Mouse (Mus musculus): ENCODE results near the gene Mvb12b.

The Mvb12b gene

GRCm38 (mm10) chr2:33795716-33796472 lies 91.9 kb downstream of the Mvb12b start:
- H3K27me3 ChIP-seq (ENCODE audit: insufficient read depth, low read length) = no peaks in the 10 kb centered on the region
- no peaks in the 10 kb centered on the region for H3K36me3 ChIP-seq (ENCODE audit: insufficient read depth, low read length)

DNA sequence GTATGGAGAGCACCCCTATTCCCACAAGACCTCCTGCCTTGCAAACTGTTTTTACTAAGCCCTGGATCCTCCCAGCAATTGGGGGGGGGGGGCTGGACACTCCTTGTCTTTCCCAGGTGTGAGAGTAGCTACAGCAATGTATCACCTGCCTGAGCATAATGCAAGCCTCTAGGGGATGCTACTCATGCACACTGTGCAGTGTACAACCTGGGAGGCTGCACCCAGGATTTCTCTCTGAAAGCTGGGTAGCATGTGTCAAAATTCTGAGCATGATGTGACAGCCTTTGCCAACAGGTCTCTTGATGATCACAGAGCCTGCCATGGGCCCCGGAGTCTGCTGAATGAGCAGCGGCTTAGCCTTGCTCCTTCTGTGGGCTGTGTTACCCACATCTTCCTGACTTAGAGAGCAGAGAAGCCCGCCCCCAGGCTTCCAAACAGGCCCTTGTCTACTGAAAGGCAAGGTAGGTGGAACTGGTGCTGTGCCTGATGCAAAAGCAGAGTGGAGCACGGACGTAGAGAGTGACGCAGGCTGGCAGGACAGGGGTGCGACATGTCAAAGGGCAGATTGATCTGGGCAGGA lies 92.7 kb downstream of the Mvb12b start:
- H3K27me3 ChIP-seq (ENCODE audit: insufficient read depth, low read length) = no peaks in the 10 kb centered on the region
- H3K4me3 ChIP-seq (replicated peaks; ENCODE audit: low read length) = no peak overlapping the region
- no peaks in the 10 kb centered on the region for H3K36me3 ChIP-seq (ENCODE audit: insufficient read depth, low read length)
- TF ChIP-seq NANOG (IDR thresholded peaks at IDR 0.05; ENCODE audit: borderline replicate concordance, low read length) (no peak), POU5F1 (IDR thresholded peaks at IDR 0.05; ENCODE audit: borderline replicate concordance, low read length) (no peak), CTCF (conservative IDR thresholded peaks at IDR 0.05; ENCODE audit: low read length) (no peak)
- H3K4me1 ChIP-seq (replicated peaks; ENCODE audit: low read depth, low read length) = peaks cover 16% of the 10 kb centered on the region
- no peaks in the 10 kb centered on the region for H3K9me3 ChIP-seq (ENCODE audit: low read length)

More at GRCm38 (mm10) chr2:33795716-33796472, 91.9 kb downstream of the Mvb12b start:
- Histone ChIP-seq H3K4me1 (replicated peaks; ENCODE audit: low read depth, low read length) (peaks cover 14% of the 10 kb centered on the region), H3K4me3 (replicated peaks; ENCODE audit: low read length) (no peak overlapping the region), H3K9me3 (ENCODE audit: low read length) (no peaks in the 10 kb centered on the region)
- no peak for TF ChIP-seq NANOG (IDR thresholded peaks at IDR 0.05; ENCODE audit: borderline replicate concordance, low read length)
- no peak for TF ChIP-seq POU5F1 (IDR thresholded peaks at IDR 0.05; ENCODE audit: borderline replicate concordance, low read length)
- no peak for TF ChIP-seq CTCF (conservative IDR thresholded peaks at IDR 0.05; ENCODE audit: low read length)

GRCm38 (mm10) chr2:33794483-33794882 lies 93.3 kb downstream of the Mvb12b start:
- Histone ChIP-seq H3K9me3 (ENCODE audit: low read length) (no peaks in the 10 kb centered on the region), H3K4me1 (replicated peaks; ENCODE audit: low read depth, low read length) (peaks cover 22% of the 10 kb centered on the region), H3K36me3 (ENCODE audit: insufficient read depth, low read length) (no peaks in the 10 kb centered on the region), H3K4me3 (replicated peaks; ENCODE audit: low read length) (no peak overlapping the region), H3K27me3 (ENCODE audit: insufficient read depth, low read length) (no peaks in the 10 kb centered on the region)
- TF ChIP-seq CTCF (conservative IDR thresholded peaks at IDR 0.05; ENCODE audit: low read length) (no peak), POU5F1 (IDR thresholded peaks at IDR 0.05; ENCODE audit: borderline replicate concordance, low read length) (no peak), NANOG (IDR thresholded peaks at IDR 0.05; ENCODE audit: borderline replicate concordance, low read length) (no peak)

DNA sequence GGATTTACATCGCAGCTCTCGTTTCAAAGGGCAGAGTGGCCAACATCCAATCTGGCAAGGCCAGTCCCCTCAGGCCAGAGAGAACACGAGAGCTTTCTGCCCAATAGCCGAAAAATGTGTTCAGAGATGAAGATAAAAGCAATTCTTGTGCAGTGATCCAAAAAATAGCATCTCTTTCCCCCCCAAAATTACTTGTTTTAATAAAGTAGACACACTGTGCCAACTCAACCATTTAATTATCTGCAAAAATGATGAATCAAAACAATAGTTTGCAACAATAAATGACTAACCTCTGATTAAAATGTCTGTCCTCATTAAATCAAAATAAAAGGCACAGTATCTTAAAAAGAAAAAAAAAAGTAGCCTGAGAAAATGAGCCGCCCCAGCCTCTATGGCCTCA lies 97.4 kb downstream of the Mvb12b start:
- TF ChIP-seq NANOG (IDR thresholded peaks at IDR 0.05; ENCODE audit: borderline replicate concordance, low read length) = no peak
- no peak for TF ChIP-seq CTCF (conservative IDR thresholded peaks at IDR 0.05; ENCODE audit: low read length)
- TF ChIP-seq POU5F1 (IDR thresholded peaks at IDR 0.05; ENCODE audit: borderline replicate concordance, low read length) = no peak
- no peaks in the 10 kb centered on the region for H3K36me3 ChIP-seq (ENCODE audit: insufficient read depth, low read length)
- no peak overlapping the region for H3K4me3 ChIP-seq (replicated peaks; ENCODE audit: low read length)
- no peaks in the 10 kb centered on the region for H3K9me3 ChIP-seq (ENCODE audit: low read length)
- peaks cover 51% of the 10 kb centered on the region for H3K4me1 ChIP-seq (replicated peaks; ENCODE audit: low read depth, low read length)
- H3K27me3 ChIP-seq (ENCODE audit: insufficient read depth, low read length) = no peaks in the 10 kb centered on the region

DNA sequence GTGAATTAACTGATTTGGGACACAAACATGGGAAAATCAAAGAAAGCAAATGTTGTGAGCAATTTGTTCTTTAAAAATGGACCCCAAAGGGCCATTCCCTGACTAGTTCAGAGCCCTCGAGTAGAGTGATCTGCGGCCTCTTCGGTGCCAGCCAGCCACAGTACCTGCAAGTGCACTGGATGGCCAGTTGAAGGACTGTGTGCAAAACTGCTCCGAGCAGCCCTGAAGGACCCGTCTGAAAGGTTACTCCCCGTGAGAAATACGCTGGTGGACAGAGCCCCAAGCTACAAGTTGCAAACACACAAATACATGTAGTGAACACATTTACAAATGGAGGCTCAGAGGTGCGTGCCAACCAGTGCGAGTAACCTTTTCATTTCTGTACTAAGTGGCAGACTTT lies 98.0 kb downstream of the Mvb12b start:
- TF ChIP-seq NANOG (IDR thresholded peaks at IDR 0.05; ENCODE audit: borderline replicate concordance, low read length) = no peak
- no peak for TF ChIP-seq POU5F1 (IDR thresholded peaks at IDR 0.05; ENCODE audit: borderline replicate concordance, low read length)
- no peak for TF ChIP-seq CTCF (conservative IDR thresholded peaks at IDR 0.05; ENCODE audit: low read length)
- H3K36me3 ChIP-seq (ENCODE audit: insufficient read depth, low read length) = no peaks in the 10 kb centered on the region
- no peaks in the 10 kb centered on the region for H3K27me3 ChIP-seq (ENCODE audit: insufficient read depth, low read length)
- H3K4me3 ChIP-seq (replicated peaks; ENCODE audit: low read length) = no peak overlapping the region
- H3K9me3 ChIP-seq (ENCODE audit: low read length) = no peaks in the 10 kb centered on the region
- H3K4me1 ChIP-seq (replicated peaks; ENCODE audit: low read depth, low read length) = peaks cover 51% of the 10 kb centered on the region

DNA sequence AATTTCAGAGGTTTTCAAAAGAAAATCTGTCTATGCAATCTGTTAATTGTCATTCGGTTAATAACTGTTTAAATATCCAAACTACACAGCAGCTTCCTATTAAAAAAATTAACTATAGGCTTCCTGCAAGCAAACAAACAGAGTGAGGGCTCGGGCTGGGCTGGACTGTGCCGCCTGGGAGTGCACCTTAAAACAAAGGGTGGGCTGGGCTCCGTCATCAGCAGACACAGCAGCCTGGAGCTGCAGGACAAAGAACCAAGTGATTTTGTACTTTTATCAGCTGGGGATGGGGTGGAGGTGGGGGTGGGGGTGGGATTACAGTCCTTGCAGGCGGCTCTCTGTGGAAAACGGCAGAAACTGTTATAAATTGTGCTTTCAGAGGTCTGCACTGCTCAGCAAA lies 98.5 kb downstream of the Mvb12b start:
- peaks cover 51% of the 10 kb centered on the region for H3K4me1 ChIP-seq (replicated peaks; ENCODE audit: low read depth, low read length)
- H3K27me3 ChIP-seq (ENCODE audit: insufficient read depth, low read length) = no peaks in the 10 kb centered on the region
- no peak overlapping the region for H3K4me3 ChIP-seq (replicated peaks; ENCODE audit: low read length)
- TF ChIP-seq POU5F1 (IDR thresholded peaks at IDR 0.05; ENCODE audit: borderline replicate concordance, low read length) = no peak
- no peak for TF ChIP-seq CTCF (conservative IDR thresholded peaks at IDR 0.05; ENCODE audit: low read length)
- TF ChIP-seq NANOG (IDR thresholded peaks at IDR 0.05; ENCODE audit: borderline replicate concordance, low read length) = no peak
- H3K36me3 ChIP-seq (ENCODE audit: insufficient read depth, low read length) = no peaks in the 10 kb centered on the region
- no peaks in the 10 kb centered on the region for H3K9me3 ChIP-seq (ENCODE audit: low read length)

GRCm38 (mm10) chr2:33788851-33789250 lies 98.9 kb downstream of the Mvb12b start:
- H3K27me3 ChIP-seq (ENCODE audit: insufficient read depth, low read length) = no peaks in the 10 kb centered on the region
- no peaks in the 10 kb centered on the region for H3K36me3 ChIP-seq (ENCODE audit: insufficient read depth, low read length)
- no peak overlapping the region for H3K4me3 ChIP-seq (replicated peaks; ENCODE audit: low read length)
- TF ChIP-seq NANOG (IDR thresholded peaks at IDR 0.05; ENCODE audit: borderline replicate concordance, low read length) (no peak), CTCF (conservative IDR thresholded peaks at IDR 0.05; ENCODE audit: low read length) (no peak)
- H3K4me1 ChIP-seq (replicated peaks; ENCODE audit: low read depth, low read length) = peaks cover 49% of the 10 kb centered on the region
- H3K9me3 ChIP-seq (ENCODE audit: low read length) = no peaks in the 10 kb centered on the region

GRCm38 (mm10) chr2:33788131-33788530 lies 99.6 kb downstream of the Mvb12b start:
- no peaks in the 10 kb centered on the region for H3K27me3 ChIP-seq (ENCODE audit: insufficient read depth, low read length)
- H3K36me3 ChIP-seq (ENCODE audit: insufficient read depth, low read length) = no peaks in the 10 kb centered on the region
- H3K4me1 ChIP-seq (replicated peaks; ENCODE audit: low read depth, low read length) = peaks cover 44% of the 10 kb centered on the region
- no peak for TF ChIP-seq POU5F1 (IDR thresholded peaks at IDR 0.05; ENCODE audit: borderline replicate concordance, low read length)
- TF ChIP-seq CTCF (conservative IDR thresholded peaks at IDR 0.05; ENCODE audit: low read length) = no peak
- no peak for TF ChIP-seq NANOG (IDR thresholded peaks at IDR 0.05; ENCODE audit: borderline replicate concordance, low read length)
- no peak overlapping the region for H3K4me3 ChIP-seq (replicated peaks; ENCODE audit: low read length)
- no peaks in the 10 kb centered on the region for H3K9me3 ChIP-seq (ENCODE audit: low read length)

All from E14TG2a.4 (cell line).